Mouse (Mus musculus) limb, embryonic 11.5 days (tissue): ENCODE results near the gene 9130019O22Rik. TPM values are rescaled to one million over a fixed set of nuclear protein-coding genes. Genes with fewer than 3 reads are reported as not detected.
"Not testable (repeated sequence)": the region's sequence is repeated elsewhere in the genome, so short reads cannot be mapped to it uniquely, and the experiment has no call there.

Experiments used
- ATAC-seq: fragments of 200-750 bp; cut with Nextera tagmentation; 2 replicates; pipeline ENCODE4 v1.8.0; 2017; ENCODE audit warnings: low read depth; ENCODE audit not compliant: insufficient number of reproducible peaks, low FRiP score, low TSS enrichment
- DNase-seq: peaks from one replicate; pipeline ENCODE4 v3.0.0-alpha.2; 2015; ENCODE audit warnings: low spot score
- H3K27ac ChIP-seq: fragments of 300-500 bp; sonication (generic); replicated peaks from 2 replicates; pipeline ENCODE4 v1.5.1; 2014; ENCODE audit warnings: low read depth, mild to moderate bottlenecking, low read length
- H3K27me3 ChIP-seq: fragments of 300-500 bp; sonication (generic); 2 replicates; pipeline ENCODE4 v1.6.1; 2014; ENCODE audit warnings: mild to moderate bottlenecking, low read length, mixed read lengths; ENCODE audit not compliant: control insufficient read depth, insufficient read depth
- H3K36me3 ChIP-seq: fragments of 300-500 bp; sonication (generic); 2 replicates; pipeline ENCODE4 v1.6.1; 2014; ENCODE audit warnings: mild to moderate bottlenecking, low read length, moderate library complexity, mixed read lengths; ENCODE audit not compliant: control insufficient read depth, insufficient read depth
- H3K4me1 ChIP-seq: fragments of 300-500 bp; sonication (generic); 2 replicates; pipeline ENCODE4 v1.6.1; 2014; ENCODE audit warnings: low read length, mixed read lengths; ENCODE audit not compliant: control insufficient read depth, insufficient read depth
- H3K4me2 ChIP-seq: fragments of 300-500 bp; sonication (generic); 2 replicates; pipeline ENCODE4 v1.6.1; 2014; ENCODE audit warnings: low read depth, mild to moderate bottlenecking, moderate library complexity; ENCODE audit not compliant: severe bottlenecking
- H3K4me3 ChIP-seq: fragments of 300-500 bp; sonication (generic); 2 replicates; pipeline ENCODE4 v1.5.1; 2014; ENCODE audit warnings: low read depth, low read length
- H3K9ac ChIP-seq: fragments of 300-500 bp; sonication (generic); 2 replicates; pipeline ENCODE4 v1.6.1; 2014; ENCODE audit warnings: mild to moderate bottlenecking, low read length
- H3K9me3 ChIP-seq: fragments of 300-500 bp; sonication (generic); 2 replicates; pipeline ENCODE4 v1.6.1; 2016; ENCODE audit warnings: low read length; ENCODE audit not compliant: control insufficient read depth
- WGBS: fragments of 180-500 bp; shearing (Covaris S2); extraction: QIAGEN DNeasy Blood & Tissue Kit; methylation state at CpG from one replicate; pipeline ENCODE4 v1.1.7; 2014; 5-methylcytosine and 5-hydroxymethylcytosine counted together
- polyA plus RNA-seq: library from polyadenylated mRNA; unstranded; fragments of >200 nt; fragmentation: Nextera tagmentation; extraction: Ambion mirVana; gene quantifications from 2 replicates; pipeline ENCODE4 v1.2.1, GENCODE M21; 2014

9130019O22Rik gene
- polyA plus RNA-seq, 1 experiment from 2014 or later = 6.3 TPM

GRCm38 (mm10) chr7:127366249-127366648, 20.7 kb downstream of the 9130019O22Rik start:
- H3K4me2 ChIP-seq = no peak overlapping the region
- ATAC-seq = no peak
- H3K9ac ChIP-seq = no peak overlapping the region
- peaks cover 9% of the 10 kb centered on the region; the same call in 1 of the 2 replicates for H3K27me3 ChIP-seq
- no peaks in the 10 kb centered on the region for H3K9me3 ChIP-seq
- H3K36me3 ChIP-seq = no peaks in the 10 kb centered on the region
- 86% methylated on average over 3 of the region's 3 CpGs for WGBS
- no peak for DNase-seq
- no peak overlapping the region for H3K4me3 ChIP-seq
- no peak overlapping the region for H3K27ac ChIP-seq
- peaks cover 4% of the 10 kb centered on the region for H3K4me1 ChIP-seq

- H3K27ac ChIP-seq = no peak overlapping the region
- no peak for ATAC-seq
- 52% methylated on average over 4 of the region's 4 CpGs for WGBS
- H3K36me3 ChIP-seq = no peaks in the 10 kb centered on the region
- peaks cover 4% of the 10 kb centered on the region for H3K4me1 ChIP-seq
- no peak overlapping the region for H3K4me3 ChIP-seq
- no peak overlapping the region for H3K9ac ChIP-seq
- H3K9me3 ChIP-seq = no peaks in the 10 kb centered on the region
- peak overlapping the region; percentile 81 for H3K4me2 ChIP-seq
- peaks cover 9% of the 10 kb centered on the region; the same call in 1 of the 2 replicates for H3K27me3 ChIP-seq
- no peak for DNase-seq
Observed at GRCm38 (mm10) chr7:127364166-127364565, 22.8 kb downstream of the 9130019O22Rik start.

GRCm38 (mm10) chr7:127363475-127363921, 23.5 kb downstream of the 9130019O22Rik start:
- under 1% methylated on average over 24 of the region's 24 CpGs for WGBS
- H3K4me1 ChIP-seq = peaks cover 4% of the 10 kb centered on the region
- ATAC-seq (no peak), DNase-seq (peak; percentile 61)
- no peaks in the 10 kb centered on the region for H3K9me3 ChIP-seq
- H3K9ac ChIP-seq = peak overlapping the region; percentile 66
- no peak overlapping the region for H3K27ac ChIP-seq
- H3K4me2 ChIP-seq = peak overlapping the region; percentile 81
- H3K27me3 ChIP-seq = peaks cover 9% of the 10 kb centered on the region; the same call in 1 of the 2 replicates
- H3K36me3 ChIP-seq = no peaks in the 10 kb centered on the region
- H3K4me3 ChIP-seq = peak overlapping the region; percentile 31

- H3K27ac ChIP-seq, H3K27me3 ChIP-seq, H3K4me1 ChIP-seq, H3K36me3 ChIP-seq, H3K4me2 ChIP-seq, H3K9me3 ChIP-seq, H3K4me3 ChIP-seq, H3K9ac ChIP-seq, ATAC-seq: not testable (repeated sequence)
- DNase-seq = peak; percentile 44
- WGBS = 27% methylated on average over 13 of the region's 13 CpGs
Observed at GRCm38 (mm10) chr7:127362418-127362817, 24.5 kb downstream of the 9130019O22Rik start.

- no peak overlapping the region for H3K4me3 ChIP-seq
- H3K27me3 ChIP-seq = peaks cover 9% of the 10 kb centered on the region; the same call in 1 of the 2 replicates
Observed at GRCm38 (mm10) chr7:127361449-127361848, 25.5 kb downstream of the 9130019O22Rik start.

GRCm38 (mm10) chr7:127360265-127360664, 26.7 kb downstream of the 9130019O22Rik start:
- H3K9me3 ChIP-seq = no peaks in the 10 kb centered on the region
- 83% methylated on average over 4 of the region's 4 CpGs for WGBS
- no peak overlapping the region for H3K4me2 ChIP-seq
- peaks cover 4% of the 10 kb centered on the region for H3K4me1 ChIP-seq
- no peak overlapping the region for H3K4me3 ChIP-seq
- no peaks in the 10 kb centered on the region for H3K36me3 ChIP-seq
- DNase-seq = no peak
- no peak overlapping the region for H3K9ac ChIP-seq
- H3K27ac ChIP-seq = no peak overlapping the region
- peaks cover 9% of the 10 kb centered on the region; the same call in 1 of the 2 replicates for H3K27me3 ChIP-seq
- ATAC-seq = no peak

More at GRCm38 (mm10) chr7:127361449-127361848, 25.5 kb downstream of the 9130019O22Rik start:
- Histone ChIP-seq H3K9me3 (no peaks in the 10 kb centered on the region), H3K27ac (no peak overlapping the region), H3K36me3 (no peaks in the 10 kb centered on the region), H3K4me1 (peaks cover 4% of the 10 kb centered on the region), H3K4me2 (no peak overlapping the region), H3K9ac (no peak overlapping the region)
- ATAC-seq (no peak), DNase-seq (no peak)
- WGBS = 37% methylated on average over 9 of the region's 13 CpGs

GRCm38 (mm10) chr7:127358472-127358871, 28.5 kb downstream of the 9130019O22Rik start:
- H3K9ac ChIP-seq = no peak overlapping the region
- H3K4me1 ChIP-seq = no peaks in the 10 kb centered on the region; the same call in 1 of the 2 replicates
- H3K27me3 ChIP-seq = peaks cover 4% of the 10 kb centered on the region; the same call in 1 of the 2 replicates
- no peak overlapping the region for H3K4me3 ChIP-seq
- H3K36me3 ChIP-seq = no peaks in the 10 kb centered on the region
- ATAC-seq (no peak), DNase-seq (no peak)
- H3K4me2 ChIP-seq = no peak overlapping the region
- 72% methylated on average over 4 of the region's 4 CpGs for WGBS
- no peak overlapping the region for H3K27ac ChIP-seq
- no peaks in the 10 kb centered on the region for H3K9me3 ChIP-seq

GRCm38 (mm10) chr7:127357871-127358270, 29.1 kb downstream of the 9130019O22Rik start:
- Histone ChIP-seq H3K4me2 (no peak overlapping the region), H3K27ac (no peak overlapping the region), H3K4me3 (no peak overlapping the region), H3K36me3 (no peaks in the 10 kb centered on the region), H3K9ac (no peak overlapping the region), H3K9me3 (no peaks in the 10 kb centered on the region), H3K4me1 (no peaks in the 10 kb centered on the region), H3K27me3 (peaks cover 4% of the 10 kb centered on the region; the same call in 1 of the 2 replicates)
- no peak for ATAC-seq
- no peak for DNase-seq
- 77% methylated on average over 2 of the region's 2 CpGs for WGBS

- no peak overlapping the region for H3K4me2 ChIP-seq
- no peak overlapping the region for H3K9ac ChIP-seq
- WGBS = 62% methylated on average over 3 of the region's 3 CpGs
Observed at GRCm38 (mm10) chr7:127355796-127356195, 31.2 kb downstream of the 9130019O22Rik start.

More at GRCm38 (mm10) chr7:127355796-127356195, 31.2 kb downstream of the 9130019O22Rik start:
- Histone ChIP-seq H3K4me1 (no peaks in the 10 kb centered on the region), H3K27me3 (no peaks in the 10 kb centered on the region), H3K4me3 (no peak overlapping the region), H3K36me3 (no peaks in the 10 kb centered on the region), H3K9me3 (no peaks in the 10 kb centered on the region), H3K27ac (no peak overlapping the region)
- no peak for ATAC-seq
- DNase-seq = no peak
